Mouse (Mus musculus) erythroid progenitor cell, adult 5-6 weeks (primary cell): Measurements from ENCODE around the gene Gm9833. TPM values are rescaled to one million over a fixed set of nuclear protein-coding genes. Genes with fewer than 3 reads are reported as not detected.

Experiments used
- ATAC-seq: replicated peaks from 2 replicates; pipeline ENCODE4 v1.8.0; 2016; ENCODE audit warnings: moderate number of reproducible peaks, mild to moderate bottlenecking, moderate TSS enrichment, inconsistent platforms; ENCODE audit not compliant: poor library complexity, low FRiP score, severe bottlenecking
- total RNA-seq, 2 experiments: library from RNA; stranded (forward) in 1 of 2; stranded (reverse) in 1 of 2; fragments of 150-400 nt in 1 of 2; fragments of 186-747, 209-891 nt in 1 of 2; gene quantifications; 2 replicates each; pipeline versions ENCODE4 v1.2.3 to v1.2.4; 2015 to 2017; ENCODE audit warnings: low replicate concordance in 2 of 2

Gene Gm9833
- total RNA-seq (2015; ENCODE audit: low replicate concordance) (5.4 and 7.5 TPM in 2 replicates), total RNA-seq (2017; ENCODE audit: low replicate concordance) (20.8 and 44.2 TPM in 2 replicates)

DNA sequence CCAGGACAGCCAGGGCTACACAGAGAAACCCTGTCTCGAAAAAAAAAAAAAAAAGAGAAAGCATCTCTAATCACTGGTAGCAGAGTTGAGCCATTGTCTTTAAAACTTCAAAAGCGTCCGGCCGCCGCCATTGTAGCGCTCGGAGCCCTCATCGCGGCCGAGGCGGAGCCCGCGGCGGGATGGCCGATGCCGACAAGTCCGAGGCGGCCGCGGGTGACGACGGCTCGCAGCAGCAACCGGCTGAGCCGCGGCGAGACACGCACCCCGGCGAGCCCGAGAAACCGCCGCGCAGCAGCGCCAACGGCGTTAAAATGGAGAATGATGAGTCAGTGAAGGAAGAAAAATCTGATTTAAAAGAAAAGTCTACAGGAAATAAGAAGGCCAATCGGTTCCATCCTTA is at the start of gene Gm9833:
TSS of gene Gm9833 (plus strand) at position 117 of the 400 bp plus-strand sequence.
- ATAC-seq = peak; percentile 54; the same call in 1 of the 2 replicates

DNA sequence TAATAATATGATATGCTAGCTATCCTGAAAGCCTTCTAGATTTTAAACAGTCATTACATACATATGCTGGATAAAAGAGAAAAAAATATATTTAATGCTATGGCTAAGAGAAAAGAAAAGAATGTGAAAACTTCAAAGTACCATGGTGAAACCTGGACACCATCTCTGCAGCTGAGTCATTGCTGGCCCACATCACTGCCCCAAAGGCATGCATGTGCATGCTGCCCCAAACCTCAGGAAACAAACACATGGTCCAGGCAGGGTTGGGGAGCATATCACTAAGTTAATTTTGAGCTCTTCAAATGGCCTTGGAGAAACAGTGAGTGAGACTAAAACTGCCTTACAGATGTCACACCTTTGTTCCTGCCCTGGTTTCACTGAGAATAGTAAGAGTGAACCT is 17.8 kb upstream of the Gm9833 start:
- ATAC-seq = no peak

DNA sequence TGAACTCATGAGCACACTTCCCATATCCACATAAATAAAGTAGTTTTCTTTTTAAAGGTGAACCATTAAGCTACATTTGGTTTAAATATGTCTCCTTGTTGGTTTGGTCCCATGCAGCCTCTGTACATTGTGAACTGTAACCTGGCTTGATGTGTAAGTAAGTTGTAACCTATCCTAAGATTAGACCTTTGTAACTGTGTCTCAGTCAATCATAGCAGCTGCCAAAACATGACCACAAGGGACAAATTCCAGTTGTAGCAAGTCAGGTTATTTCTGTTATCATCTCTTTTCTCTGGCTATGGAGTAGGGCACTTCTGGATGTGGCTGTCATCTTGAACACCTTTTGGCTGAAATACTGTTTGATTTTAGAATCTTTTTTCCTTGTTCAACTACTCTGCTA is 12.1 kb upstream of the Gm9833 start:
- no peak for ATAC-seq

DNA sequence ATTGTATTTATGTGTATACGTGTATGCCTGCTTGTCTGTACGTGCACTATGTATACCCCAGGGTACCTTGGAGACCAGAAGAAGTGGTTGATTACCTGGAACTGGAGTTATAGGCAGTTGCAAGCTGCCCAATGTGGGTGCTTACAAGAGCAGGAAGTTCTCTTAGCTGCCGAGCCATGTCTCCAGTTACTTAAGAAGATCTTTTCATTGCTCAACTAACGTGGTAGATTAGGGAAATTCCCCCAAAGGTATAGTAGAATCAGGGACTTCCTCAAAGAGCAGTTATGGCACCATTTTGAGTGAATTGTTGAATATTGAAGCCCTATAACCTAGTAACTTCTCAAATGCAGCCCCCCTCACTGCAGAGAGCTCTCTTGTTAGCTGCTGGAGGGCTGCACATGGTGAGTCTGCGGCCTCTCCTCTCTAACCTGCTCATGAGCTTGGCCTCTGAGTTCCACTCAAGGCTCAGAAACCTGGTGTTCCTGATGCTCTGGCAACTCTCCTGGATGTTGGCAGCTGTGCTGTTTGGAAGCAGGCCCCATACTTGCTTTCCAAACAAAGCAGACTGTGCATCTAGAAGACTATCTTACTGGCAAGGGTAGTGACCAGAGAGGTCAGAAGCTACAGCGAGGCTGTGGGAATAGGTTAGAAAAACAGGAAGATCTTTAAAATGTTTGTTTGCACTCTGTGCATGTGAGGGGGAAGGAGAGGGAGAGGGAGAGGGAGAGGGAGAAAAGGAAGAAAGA is 10.6 kb upstream of the Gm9833 start:
- no peak for ATAC-seq

DNA sequence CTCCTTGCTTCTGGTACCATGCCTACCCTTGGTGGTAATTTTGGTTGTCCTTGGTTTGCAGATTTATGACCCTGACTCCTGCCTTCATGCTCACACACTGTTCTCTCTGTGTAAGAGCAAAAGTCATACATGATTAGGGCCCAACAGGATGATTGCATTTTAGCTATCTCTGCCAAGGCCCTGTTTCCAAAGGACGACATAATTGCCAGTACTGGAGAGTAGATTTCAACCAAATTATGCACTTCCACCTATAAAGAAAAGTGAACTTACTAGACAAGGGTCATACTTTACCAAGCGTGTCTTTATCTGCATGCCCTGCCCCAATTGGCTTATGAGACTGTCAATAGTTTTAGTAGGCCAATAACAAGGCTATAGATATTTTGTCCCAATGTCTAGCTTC is 9.8 kb upstream of the Gm9833 start:
- no peak for ATAC-seq

DNA sequence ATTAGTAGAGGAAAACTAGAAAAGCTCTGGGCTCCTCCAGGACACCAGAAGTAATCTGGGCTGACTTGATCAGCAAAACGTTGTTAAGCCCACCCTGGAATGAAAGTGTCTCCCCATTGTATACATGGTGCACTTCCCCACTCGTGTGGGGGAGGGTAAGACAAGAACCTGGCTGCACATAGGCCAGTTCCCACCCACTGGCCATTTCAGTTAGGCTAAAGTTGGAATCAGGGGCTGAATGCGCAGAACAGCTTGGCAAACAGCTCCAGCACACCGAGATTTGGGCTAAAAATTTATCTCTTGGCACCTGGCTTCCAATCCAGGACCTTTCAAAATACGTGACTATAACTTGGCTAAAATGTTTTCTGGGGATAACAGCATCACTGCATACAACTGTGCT is 6.6 kb upstream of the Gm9833 start:
- no peak for ATAC-seq

DNA sequence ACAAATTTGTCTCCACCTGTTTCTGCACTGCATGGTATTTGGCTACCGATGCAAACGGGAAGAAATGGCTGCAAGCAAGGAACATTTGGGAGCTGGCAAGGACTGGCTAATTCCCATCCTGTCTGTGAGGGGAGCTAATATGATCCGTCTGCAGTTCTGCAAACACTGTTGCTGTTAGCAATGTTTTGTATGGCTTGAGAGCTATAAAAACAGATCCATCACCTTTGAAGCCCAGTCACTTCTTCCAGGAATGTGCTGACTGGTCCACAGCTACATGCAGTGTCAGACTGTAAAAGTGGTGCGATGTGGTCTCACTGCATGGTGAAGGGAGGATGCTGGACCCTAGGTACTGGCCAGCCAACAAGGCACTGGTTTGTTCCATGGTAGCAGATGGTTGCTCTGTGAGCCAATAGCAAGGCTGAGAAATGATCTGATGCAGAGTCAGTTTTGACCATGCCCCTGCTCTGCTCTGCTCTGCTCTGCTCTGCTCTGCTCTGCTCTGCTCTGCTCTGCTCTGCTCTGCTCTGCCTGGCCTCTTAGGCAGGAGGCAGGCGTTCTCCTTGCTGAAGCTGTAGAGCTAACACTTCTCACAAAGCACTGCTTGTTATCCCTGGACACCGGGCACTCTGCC is 5.9 kb upstream of the Gm9833 start:
- ATAC-seq = no peak

DNA sequence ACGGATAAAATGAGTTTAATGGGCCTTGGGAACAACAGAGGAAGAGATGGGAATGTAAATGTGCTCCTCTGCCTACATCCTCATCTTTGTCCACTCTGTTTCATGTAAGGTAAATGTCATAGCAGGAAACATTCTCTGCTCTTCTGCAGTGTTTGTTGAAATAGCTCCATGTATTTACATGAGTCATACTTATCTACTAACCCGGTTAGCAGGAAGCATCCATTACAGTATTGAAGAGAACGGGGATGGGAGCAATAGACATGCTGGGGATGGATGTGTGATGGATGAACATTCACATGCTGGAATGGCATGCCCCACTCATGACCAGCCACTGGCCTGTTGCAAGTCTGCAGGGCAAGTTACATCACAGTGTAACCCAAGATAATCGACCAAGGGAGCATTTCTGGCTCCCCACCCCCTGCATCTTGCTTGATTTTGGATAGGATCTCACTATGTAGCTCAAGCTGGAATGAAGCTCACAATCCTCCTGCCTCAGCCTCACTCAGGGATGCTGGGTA is 5.3 kb upstream of the Gm9833 start:
- no peak for ATAC-seq

DNA sequence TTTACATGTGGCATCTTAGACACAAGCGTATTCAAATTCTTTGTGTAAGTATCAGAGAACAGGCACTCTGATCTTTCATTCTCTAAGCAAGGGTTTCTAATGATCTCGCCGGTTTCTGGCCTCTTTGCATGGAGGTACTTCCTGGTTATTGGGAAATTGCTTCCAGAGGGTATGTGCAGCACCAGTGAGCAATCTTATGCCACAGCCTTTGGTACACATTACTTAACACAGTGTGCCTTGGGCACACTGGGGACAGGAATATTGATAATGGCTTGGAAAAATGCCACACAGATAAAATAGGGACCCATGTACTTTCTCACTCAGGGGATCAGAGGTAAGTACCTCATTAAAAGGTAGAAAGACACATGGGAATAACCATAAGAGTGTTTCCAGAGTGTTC is 3.8 kb upstream of the Gm9833 start:
- ATAC-seq = no peak

DNA sequence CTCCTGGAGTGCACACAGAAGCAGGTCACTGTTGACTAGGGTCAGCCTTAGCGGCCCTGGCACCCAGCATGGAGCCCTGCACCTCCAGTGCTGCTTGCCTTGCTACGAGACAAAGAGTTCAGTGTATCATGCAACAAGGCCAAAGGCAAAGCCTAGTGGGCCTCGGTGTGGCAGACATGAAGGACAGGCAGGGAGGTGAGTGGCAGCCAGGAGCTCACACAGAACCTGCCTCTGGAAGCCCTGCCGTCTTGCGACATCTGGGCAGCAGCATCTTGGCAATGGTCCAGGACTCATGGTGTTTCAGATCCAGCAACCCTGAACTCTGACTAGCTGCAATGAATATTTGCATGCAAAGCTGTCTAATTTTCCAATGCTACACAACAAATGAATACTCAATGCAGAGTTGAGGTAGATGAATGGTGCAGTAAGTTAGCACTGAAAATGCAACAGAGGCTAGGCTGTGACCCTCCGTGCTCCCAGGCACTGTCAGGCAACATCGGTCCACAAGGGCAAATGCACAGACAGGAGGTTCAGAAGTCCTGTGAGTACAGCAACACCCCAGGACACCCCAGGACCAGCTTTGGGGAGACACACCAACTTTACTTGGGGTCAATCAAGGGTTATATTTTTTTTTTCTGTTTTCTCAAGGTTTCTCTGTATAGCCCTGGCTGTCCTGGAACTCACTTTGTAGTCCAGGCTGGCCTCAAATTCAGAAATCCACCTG is 2.4 kb upstream of the Gm9833 start:
- ATAC-seq = no peak

DNA sequence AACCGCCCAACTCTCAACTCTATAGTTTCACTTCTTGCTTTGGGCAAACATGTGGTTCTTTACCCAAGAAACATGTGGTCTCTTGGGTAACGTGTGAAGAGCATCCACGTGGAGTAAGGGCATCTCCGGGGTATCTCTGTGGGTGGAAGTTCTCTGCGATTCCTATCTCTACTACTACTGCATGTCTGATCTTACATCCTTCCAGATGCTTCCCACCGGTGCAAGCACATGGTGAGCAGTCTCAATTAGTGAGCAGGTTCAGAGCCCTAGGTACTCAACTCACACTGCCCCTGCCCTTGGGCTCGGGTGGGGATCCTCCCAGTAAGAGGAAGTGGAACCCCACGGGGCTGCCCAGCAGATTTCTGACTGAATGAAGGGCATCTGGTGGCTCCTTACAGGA is 399 bp upstream of the Gm9833 start:
- no peak for ATAC-seq

DNA sequence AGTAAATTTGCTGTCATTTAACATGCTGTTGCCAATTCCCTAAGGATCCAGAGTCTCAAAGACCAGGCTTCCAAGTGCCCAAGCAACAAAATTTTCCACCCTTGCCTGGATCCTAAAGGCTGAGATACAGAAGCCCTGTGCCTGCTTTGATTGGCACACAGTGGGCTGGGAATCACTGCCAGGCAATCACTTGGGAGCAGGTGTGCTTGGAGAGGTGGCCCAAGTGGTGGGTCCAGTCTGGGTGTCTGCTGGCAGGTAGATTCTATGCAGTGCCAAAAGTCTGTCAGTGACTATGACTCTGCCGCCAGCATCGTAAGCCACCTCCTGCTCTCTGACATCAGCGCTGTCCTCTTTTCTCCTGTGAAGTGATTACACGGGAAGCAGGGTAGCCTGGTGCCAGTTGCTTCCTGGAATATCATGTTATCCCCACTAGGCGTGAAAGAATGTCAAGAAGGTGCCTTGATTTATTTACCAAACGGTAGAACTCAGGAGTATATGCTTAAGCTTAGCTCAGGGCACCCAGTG is 3.8 kb downstream of the Gm9833 start:
- no peak for ATAC-seq

DNA sequence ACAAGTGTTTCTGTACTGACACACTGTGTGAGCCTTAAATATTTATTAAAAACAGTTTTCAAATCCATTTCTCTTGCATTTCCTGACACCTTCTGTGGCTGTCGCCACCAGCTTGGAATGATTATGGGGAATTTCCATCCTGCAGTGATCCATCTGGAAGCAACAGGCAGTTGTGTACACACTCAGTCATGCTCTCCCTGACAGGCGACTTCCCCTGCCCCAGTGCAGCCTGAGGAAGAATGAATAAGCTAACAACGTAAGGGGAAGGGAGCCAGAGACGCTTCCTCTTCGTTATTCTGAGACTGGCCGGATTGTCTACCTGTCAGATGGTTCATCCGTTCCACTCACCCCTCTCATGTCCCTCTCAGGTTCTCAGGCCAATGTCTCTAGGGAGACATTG is 4.6 kb downstream of the Gm9833 start:
- ATAC-seq = no peak

DNA sequence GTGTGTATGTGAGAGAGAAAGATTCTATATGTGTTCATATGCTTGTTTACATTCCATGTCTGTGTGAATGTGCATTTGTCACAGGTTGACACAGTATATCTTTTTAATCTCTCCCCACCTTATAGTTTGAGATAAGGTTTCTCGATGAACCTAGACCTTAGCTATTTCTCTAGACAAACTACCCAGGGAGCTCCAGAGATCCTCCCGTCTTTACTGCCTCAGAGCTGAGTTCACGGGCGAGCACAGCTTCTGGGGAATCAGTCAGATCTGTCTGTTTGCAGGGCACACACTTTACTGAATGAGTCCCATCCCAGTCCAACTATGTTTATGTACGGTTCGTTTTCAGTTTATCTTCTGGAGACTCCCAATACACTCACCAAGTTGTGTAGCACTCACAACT is 5.0 kb downstream of the Gm9833 start:
- no peak for ATAC-seq

DNA sequence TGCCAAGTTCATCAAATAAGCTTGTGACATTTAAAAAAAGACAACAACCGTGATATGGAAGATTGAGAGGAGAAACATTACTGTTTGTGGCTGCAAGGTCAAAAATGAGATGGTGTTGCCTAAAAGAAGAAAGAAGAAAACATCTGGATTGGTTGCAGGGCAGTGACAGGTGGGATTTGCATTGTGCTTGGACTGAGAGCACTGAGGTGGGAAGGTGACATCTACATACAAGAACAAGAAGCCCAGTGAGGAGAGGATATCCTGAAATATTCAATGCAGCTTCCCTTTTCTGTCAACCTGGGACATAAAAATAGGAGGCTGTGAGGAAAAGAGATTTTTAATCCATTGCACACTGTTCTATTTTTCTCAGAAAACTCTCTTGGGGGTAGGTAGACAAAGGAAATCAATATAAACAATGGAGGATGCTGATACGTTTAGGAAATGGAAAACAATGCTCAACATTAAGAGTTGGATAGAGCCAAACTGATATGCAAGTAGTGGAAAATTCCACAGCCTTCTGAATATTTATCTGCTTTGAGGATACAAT is 7.2 kb downstream of the Gm9833 start:
- ATAC-seq = no peak

DNA sequence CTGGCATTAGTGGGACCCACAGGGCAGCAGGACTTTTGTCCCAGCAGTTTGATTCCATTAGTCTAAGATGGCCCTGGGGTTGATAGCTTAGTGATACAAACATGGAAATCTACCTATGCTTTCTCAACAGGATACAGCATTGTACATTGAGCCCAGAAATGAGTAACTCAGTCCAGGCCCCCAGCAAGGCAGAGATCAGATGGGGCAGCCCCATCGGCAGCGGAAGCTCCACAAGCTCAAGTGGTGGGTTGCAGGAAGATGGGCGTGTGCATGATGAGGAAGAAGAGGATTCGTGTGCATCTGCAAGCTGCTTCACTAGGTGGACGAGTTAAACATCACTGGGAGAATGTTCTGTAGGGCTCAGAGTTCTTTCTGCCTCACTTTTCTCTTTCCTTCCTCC is 11.8 kb downstream of the Gm9833 start:
- ATAC-seq = no peak

DNA sequence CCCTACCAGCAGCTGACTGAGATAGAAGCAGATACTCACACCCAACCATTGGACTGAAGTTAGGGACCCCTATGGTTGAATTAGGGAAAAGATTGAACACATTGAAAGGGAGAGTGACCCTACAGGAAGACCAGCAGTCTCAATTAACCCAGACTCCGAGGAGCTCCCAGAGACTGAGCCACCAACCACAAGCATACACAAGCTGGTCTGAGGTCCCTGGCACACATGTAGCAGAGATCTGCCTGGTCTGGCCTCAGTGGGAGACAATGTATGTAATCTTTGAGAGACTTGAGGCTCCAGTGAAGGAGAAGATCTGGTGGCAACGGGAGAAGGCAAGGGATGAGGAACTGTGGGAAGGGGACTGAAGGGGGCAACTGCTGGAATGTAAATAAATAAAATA is 23.7 kb downstream of the Gm9833 start:
- ATAC-seq = no peak

DNA sequence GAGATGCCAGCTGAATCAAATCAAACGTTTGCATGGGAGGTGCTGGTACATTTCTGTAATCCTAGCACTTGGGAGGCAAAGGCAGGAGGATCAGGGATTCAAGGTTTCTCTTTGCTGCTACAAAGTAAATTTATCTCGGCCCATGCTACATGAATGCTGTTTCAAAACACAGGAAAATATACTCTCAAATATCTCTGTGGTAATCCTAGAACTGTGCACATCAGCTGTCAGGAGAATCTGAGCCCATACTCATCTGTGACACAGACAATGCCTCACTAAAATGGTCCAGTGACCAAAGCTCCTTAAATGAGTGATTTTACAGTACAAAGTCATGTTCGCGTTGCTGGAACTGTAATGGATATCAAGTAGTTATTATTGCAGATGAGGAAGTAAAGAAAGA is 24.3 kb downstream of the Gm9833 start:
- no peak for ATAC-seq

DNA sequence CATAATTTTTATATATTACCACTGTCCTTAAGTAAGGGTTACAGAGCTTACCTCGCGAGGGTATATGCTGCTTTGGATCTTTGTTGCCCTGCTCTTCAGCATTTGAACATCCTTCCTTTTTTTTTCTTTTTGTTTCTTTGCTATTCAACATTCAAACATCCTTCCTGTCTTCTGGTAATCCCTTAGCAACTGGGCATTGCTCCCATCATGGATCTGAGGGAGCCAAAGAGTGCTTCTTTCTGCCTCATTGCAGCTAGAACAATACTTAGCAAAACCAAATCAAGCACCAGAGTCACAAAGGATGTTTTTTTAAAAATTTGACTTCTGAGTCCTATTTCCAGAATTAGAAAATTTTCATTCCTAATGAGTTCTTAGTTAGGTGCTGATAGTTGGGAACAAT is 24.8 kb downstream of the Gm9833 start:
- no peak for ATAC-seq

DNA sequence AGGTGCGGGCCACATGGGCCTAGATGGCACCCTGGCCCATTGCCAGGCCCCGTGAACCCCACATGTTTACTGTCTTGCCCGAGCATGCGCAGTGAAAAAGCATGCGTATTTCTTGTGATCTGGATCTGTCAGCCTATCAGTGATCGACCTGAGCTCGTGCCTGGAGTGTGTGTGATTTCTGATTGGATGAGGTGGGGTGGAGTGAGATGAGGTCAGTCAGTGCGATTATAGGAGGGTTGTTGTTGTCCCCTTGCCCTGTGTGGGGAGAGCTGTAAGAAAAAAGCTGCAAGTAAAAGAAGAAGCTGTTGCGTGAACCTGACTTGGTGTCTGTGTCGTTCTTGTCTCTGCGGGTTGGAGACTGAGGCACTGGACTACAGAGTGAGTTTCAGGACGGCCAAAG is 28.6 kb downstream of the Gm9833 start:
- no peak for ATAC-seq
